Mouse (Mus musculus): ENCODE measurements around the gene Ncf1.

DNA sequence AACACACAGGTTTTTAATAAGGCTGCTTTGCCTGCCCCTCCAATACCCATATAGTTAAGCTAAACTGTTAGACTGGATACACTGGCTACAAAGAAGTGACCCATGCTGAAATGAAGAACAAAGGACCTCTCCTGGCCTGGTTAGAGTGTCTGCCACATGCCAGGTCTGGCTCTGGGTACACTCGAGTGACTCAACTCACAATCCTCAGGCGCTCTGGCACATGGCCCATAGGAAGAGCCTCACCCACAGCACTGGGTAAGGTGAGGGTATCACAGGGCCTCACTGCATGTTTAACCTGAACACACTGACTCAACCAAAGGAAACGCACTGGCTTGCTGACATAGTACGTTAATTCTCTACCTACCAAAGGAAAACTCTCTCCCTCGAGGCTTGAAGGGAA is 16.7 kb upstream of the Ncf1 start:
- TF ChIP-seq CTCF (IDR thresholded peaks at IDR 0.05; ENCODE audit: borderline replicate concordance, extremely low read depth, insufficient read depth, insufficient read length) (no peak), POLR2A (IDR thresholded peaks at IDR 0.05; ENCODE audit: borderline replicate concordance, extremely low read depth, insufficient read depth, insufficient read length, poor library complexity, severe bottlenecking) (no peak)
